Mouse (Mus musculus) embryonic facial prominence, embryonic 11.5 days (tissue): Measurements from ENCODE around the gene Lpin1. TPM values are rescaled to one million over a fixed set of nuclear protein-coding genes. Genes with fewer than 3 reads are reported as not detected.

Source experiments
- ATAC-seq: fragments of 200-750 bp; cut with Nextera tagmentation; replicated peaks from 2 replicates; pipeline ENCODE4 v1.8.0; 2017; ENCODE audit warnings: low read depth; ENCODE audit not compliant: insufficient number of reproducible peaks, low FRiP score, low TSS enrichment
- DNase-seq: peaks from one replicate; pipeline ENCODE4 v3.0.0-alpha.2; 2015; ENCODE audit warnings: low spot score
- H3K27ac ChIP-seq: fragments of 300-500 bp; sonication (generic); replicated peaks from 2 replicates; pipeline ENCODE4 v1.5.1; 2014; ENCODE audit warnings: mild to moderate bottlenecking, low read depth, low read length, control low read depth
- H3K27me3 ChIP-seq: fragments of 300-500 bp; sonication (generic); 2 replicates; pipeline ENCODE4 v1.6.1; 2014; ENCODE audit warnings: mild to moderate bottlenecking, low read length, moderate library complexity, mixed read lengths; ENCODE audit not compliant: control insufficient read depth, insufficient read depth
- H3K36me3 ChIP-seq: fragments of 300-500 bp; sonication (generic); replicated peaks from 2 replicates; pipeline ENCODE4 v1.6.1; 2014; ENCODE audit warnings: low read depth, mild to moderate bottlenecking, low read length, moderate library complexity, mixed read lengths; ENCODE audit not compliant: control insufficient read depth, insufficient read depth
- H3K4me1 ChIP-seq: fragments of 300-500 bp; sonication (generic); 2 replicates; pipeline ENCODE4 v1.6.1; 2014; ENCODE audit warnings: low read length, mixed read lengths; ENCODE audit not compliant: control insufficient read depth, insufficient read depth
- H3K4me2 ChIP-seq: fragments of 300-500 bp; sonication (generic); 2 replicates; pipeline ENCODE4 v1.6.1; 2014; ENCODE audit warnings: low read depth, mild to moderate bottlenecking, control low read depth, low read length, moderate library complexity
- H3K4me3 ChIP-seq: fragments of 300-500 bp; sonication (generic); 2 replicates; pipeline ENCODE4 v1.5.1; 2014; ENCODE audit warnings: low read depth, low read length, control low read depth
- H3K9ac ChIP-seq: fragments of 300-500 bp; sonication (generic); replicated peaks from 2 replicates; pipeline ENCODE4 v1.6.1; 2014; ENCODE audit warnings: mild to moderate bottlenecking, control low read depth, low read length
- H3K9me3 ChIP-seq: fragments of 300-500 bp; sonication (generic); replicated peaks from 2 replicates; pipeline ENCODE4 v1.6.1; 2016; ENCODE audit warnings: mild to moderate bottlenecking, low read length, inconsistent platforms, mixed read lengths; ENCODE audit not compliant: control insufficient read depth
- WGBS: fragments of 180-500 bp; shearing (Covaris S2); extraction: QIAGEN DNeasy Blood & Tissue Kit; methylation state at CpG from one replicate; pipeline ENCODE4 v1.1.7; 2014; 5-methylcytosine and 5-hydroxymethylcytosine counted together
- polyA plus RNA-seq: library from polyadenylated mRNA; unstranded; fragments of >200 nt; fragmentation: Nextera tagmentation; extraction: Ambion mirVana; gene quantifications from 2 replicates; pipeline ENCODE4 v1.2.1, GENCODE M21; 2014

Lpin1 gene
- polyA plus RNA-seq, 1 experiment from 2014 or later = 6.9 TPM

DNA sequence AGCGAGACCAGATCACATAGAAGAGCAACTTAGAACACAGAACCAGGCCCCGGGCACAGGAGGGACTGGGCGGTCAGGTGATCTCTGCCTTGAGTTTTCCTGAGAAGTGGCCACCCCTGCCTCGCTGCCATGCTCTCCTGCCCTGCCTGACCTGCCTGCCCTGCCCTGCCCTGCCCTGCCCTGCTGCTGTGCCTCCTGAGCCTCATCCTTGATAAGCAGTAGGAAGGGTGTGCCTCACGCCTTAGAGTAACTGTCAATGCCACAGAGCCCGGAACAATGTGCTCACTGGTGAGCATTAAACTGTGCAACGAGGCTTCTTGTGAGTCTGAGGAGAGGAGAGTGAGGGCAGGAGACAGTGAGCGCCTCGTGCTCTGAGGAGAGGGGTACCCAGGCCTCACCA, 30.5 kb downstream of the Lpin1 start:
- ATAC-seq = no peak
- Histone ChIP-seq H3K9me3 (no peaks in the 10 kb centered on the region), H3K4me2 (no peak overlapping the region), H3K9ac (no peak overlapping the region), H3K27ac (no peak overlapping the region), H3K36me3 (no peaks in the 10 kb centered on the region; the same call in 1 of the 2 replicates), H3K27me3 (no peaks in the 10 kb centered on the region), H3K4me1 (no peaks in the 10 kb centered on the region), H3K4me3 (no peak overlapping the region)
- WGBS = 81% methylated on average over 9 of the region's 9 CpGs
- no peak for DNase-seq

DNA sequence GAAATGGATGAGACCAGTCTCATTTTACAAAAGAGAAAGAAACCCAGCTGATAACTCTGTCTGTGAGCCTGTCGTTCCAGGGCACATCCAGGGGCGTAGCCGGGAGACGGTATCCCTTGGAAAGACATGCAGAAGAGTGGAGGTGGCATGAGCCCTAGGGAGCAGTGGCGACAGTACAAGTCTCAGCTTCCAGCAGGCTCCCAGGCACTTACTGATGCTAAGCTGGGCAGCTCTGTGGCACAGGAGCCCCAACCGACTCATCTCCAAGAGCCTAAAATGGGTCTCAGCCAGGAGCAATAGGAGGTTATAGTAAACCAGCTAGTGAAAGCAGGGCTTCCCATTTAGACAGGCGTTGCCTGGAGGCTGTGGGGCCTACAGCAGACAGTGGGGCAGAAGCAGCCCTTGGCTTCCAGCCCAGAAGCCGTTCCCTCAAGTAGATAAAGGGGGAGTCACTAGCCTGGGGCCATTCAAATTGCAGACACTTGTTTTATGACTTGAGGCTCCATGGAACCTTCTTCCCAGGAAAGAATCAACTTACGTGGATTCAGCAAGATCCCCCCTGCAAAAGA, 33.0 kb downstream of the Lpin1 start:
- 89% methylated on average over 9 of the region's 9 CpGs for WGBS
- H3K27me3 ChIP-seq = no peaks in the 10 kb centered on the region
- no peak overlapping the region for H3K4me2 ChIP-seq
- no peaks in the 10 kb centered on the region for H3K4me1 ChIP-seq
- H3K9me3 ChIP-seq = no peaks in the 10 kb centered on the region
- no peak overlapping the region for H3K9ac ChIP-seq
- no peak overlapping the region for H3K4me3 ChIP-seq
- no peak overlapping the region for H3K27ac ChIP-seq
- DNase-seq = no peak
- ATAC-seq = no peak
- H3K36me3 ChIP-seq = no peaks in the 10 kb centered on the region; the same call in 1 of the 2 replicates

DNA sequence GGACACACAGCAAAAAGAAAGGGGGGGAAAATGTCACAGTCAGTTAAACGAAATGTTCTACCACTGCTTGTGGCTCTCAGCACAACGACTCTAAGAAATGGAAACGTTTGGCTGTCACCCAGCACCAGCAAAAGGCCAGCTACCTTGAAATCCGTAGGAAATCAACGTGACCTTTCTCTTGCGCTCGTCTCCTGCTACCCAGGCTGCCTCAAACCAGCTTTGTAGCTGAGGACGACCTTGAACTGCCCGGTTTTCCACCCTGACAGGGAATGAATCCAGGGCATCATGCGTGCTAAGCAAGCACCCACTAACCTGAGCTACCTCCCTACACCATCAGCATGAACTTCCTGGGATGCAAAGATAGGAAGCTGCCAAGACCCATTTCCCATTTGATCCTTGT, 39.5 kb downstream of the Lpin1 start:
- Histone ChIP-seq H3K27me3 (no peaks in the 10 kb centered on the region), H3K27ac (no peak overlapping the region), H3K4me2 (no peak overlapping the region), H3K36me3 (no peaks in the 10 kb centered on the region), H3K4me1 (no peaks in the 10 kb centered on the region), H3K9ac (no peak overlapping the region), H3K4me3 (no peak overlapping the region), H3K9me3 (no peaks in the 10 kb centered on the region)
- WGBS = 90% methylated on average over 10 of the region's 10 CpGs
- ATAC-seq (no peak), DNase-seq (no peak)

DNA sequence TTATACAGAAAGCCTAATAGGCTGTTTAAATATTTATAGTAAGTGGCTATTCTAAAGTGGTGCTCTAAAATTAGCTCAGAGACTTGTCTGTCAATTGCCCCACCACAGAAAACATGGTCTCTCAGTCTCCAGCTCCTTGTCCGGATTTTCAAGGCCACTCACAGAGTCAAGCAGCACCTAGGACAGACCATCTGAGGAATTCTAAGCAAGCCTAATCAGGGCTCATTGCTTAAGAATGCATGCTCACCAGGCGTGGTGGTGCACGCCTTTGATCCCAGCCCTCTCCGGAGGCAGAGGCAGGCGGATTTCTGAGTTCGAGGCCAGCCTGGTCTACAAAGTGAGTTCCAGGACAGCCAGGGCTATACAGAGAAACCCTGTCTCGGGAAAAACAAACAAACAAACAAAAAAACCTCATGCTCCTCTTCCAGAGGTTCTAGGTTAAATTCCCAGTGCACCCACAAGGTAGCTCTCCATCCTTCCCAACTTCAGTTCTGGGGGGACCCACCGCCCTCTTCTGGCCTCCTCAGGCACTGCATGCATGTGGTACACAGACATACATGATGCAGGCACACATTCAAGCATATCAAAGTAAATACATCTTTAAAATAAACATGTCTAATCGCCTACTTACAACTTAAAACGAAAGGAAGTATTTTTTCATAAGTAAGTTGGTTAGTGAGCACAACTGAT, 40.2 kb downstream of the Lpin1 start:
- Histone ChIP-seq H3K4me3 (no peak overlapping the region), H3K9me3 (no peaks in the 10 kb centered on the region), H3K4me2 (no peak overlapping the region), H3K27me3 (no peaks in the 10 kb centered on the region), H3K9ac (no peak overlapping the region), H3K4me1 (no peaks in the 10 kb centered on the region), H3K27ac (no peak overlapping the region), H3K36me3 (no peaks in the 10 kb centered on the region)
- 87% methylated on average over 10 of the region's 10 CpGs for WGBS
- no peak for DNase-seq
- no peak for ATAC-seq

DNA sequence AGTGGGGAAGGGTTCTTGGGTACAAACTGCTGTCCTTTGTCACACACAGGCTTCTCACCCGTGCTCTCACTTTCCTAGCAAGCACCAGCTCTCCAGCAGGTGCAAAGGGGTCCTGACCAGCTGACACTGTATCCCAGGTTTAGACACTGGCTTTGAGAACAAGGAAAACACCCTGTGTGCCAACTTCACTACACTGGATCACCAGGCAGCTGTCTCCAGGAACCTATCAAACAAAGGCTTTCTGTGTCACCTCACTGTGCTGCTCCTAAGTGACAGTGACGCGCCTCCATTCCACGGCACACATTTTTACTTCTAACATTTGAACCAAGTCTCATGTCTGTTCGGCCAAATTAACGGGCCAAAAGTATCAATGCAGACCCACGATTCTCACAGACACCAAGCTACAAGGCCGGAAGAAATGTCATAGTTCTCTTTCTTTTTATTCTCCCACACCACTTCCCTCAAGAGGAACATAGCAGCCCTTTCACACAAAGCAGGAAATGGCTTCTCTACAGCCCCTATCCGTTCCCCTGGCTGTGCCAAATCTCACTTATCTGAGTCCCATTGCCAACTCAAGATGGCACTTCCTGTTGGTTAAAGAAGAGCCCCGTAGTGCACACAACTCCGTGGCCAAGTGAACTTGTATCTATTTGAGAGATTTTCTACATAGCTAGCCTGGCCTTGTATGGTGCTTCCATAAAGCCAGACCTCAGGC, 41.7 kb downstream of the Lpin1 start:
- no peak for DNase-seq
- Histone ChIP-seq H3K36me3 (no peaks in the 10 kb centered on the region), H3K4me1 (no peaks in the 10 kb centered on the region), H3K4me2 (no peak overlapping the region), H3K9me3 (no peaks in the 10 kb centered on the region), H3K27ac (no peak overlapping the region), H3K27me3 (no peaks in the 10 kb centered on the region), H3K9ac (no peak overlapping the region), H3K4me3 (no peak overlapping the region)
- WGBS = 77% methylated on average over 11 of the region's 11 CpGs
- ATAC-seq = no peak

DNA sequence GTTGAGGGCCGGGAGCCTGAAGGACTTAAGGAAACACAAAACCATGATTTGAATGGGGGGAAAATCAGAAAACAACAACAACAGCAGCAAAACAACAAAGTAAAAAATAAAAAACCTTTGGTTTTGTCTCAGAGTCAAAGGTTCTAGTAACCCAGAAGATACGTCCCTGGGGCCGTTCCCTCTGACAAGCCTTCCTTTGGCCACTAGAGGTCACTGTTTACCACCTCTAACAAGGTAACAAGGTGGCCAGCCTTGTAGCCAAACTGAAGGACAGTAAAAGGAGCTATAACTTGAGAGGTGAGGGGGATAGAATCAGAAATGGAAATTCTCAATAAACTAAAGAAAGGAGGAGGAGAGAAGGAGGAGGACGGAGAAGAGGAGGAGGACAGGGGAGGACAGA, 42.3 kb downstream of the Lpin1 start:
- H3K36me3 ChIP-seq = no peaks in the 10 kb centered on the region
- ATAC-seq (no peak), DNase-seq (peak; percentile 88)

DNA sequence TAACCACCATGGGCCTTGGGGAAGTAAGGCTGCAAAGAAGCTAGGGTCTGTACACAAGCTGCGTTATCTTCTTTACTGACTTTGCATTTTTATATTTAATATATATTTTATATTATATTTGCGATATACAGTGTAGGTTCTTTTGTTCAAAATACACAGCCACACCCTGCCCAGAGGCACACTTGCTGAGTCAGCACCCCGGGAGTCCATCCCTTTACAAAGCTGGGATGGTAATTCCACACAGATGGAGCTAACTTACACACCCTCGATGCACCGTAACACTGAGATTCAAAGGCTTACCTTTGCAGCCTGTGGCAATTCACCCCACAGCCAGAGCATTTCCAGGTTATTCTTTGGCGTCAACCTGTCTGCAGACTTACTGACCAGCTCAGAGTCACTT, 42.7 kb downstream of the Lpin1 start:
- Histone ChIP-seq H3K4me2 (no peak overlapping the region), H3K4me1 (no peaks in the 10 kb centered on the region), H3K4me3 (no peak overlapping the region), H3K27ac (no peak overlapping the region), H3K9me3 (no peaks in the 10 kb centered on the region), H3K27me3 (no peaks in the 10 kb centered on the region), H3K9ac (no peak overlapping the region), H3K36me3 (no peaks in the 10 kb centered on the region)
- no peak for DNase-seq
- ATAC-seq = no peak
- WGBS = 88% methylated on average over 6 of the region's 6 CpGs

More for the DNA sequence above, 42.3 kb downstream of the Lpin1 start:
- H3K27ac ChIP-seq = no peak overlapping the region
- no peak overlapping the region for H3K4me3 ChIP-seq
- H3K9ac ChIP-seq = no peak overlapping the region
- no peaks in the 10 kb centered on the region for H3K4me1 ChIP-seq
- WGBS = 31% methylated on average over 4 of the region's 4 CpGs
- H3K9me3 ChIP-seq = no peaks in the 10 kb centered on the region
- no peaks in the 10 kb centered on the region for H3K27me3 ChIP-seq
- no peak overlapping the region for H3K4me2 ChIP-seq

DNA sequence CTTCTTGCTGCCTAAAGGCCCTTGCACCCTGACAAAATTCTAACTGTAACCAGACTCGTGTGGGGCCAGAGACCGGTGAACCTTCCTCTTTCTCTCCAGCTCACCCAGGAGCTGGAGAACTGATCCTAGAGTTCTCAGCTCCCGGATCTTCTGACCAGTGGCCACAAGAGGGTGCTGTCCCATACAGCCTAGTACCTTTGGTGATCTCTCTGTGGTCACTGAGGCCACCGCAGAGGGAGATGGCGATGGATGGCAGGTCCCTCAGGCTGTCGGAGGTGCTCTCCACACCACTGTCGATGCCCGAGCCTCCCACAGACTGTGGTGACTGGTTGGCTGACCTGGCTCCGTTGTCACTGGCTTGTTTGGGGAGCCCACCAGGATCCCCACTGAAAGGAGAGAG, 47.3 kb downstream of the Lpin1 start:
- H3K9me3 ChIP-seq = no peaks in the 10 kb centered on the region
- no peaks in the 10 kb centered on the region for H3K4me1 ChIP-seq
- no peak overlapping the region for H3K27ac ChIP-seq
- H3K4me3 ChIP-seq = no peak overlapping the region
- no peak overlapping the region for H3K9ac ChIP-seq
- no peaks in the 10 kb centered on the region for H3K27me3 ChIP-seq
- DNase-seq (peak; percentile 56), ATAC-seq (no peak)
- H3K4me2 ChIP-seq = no peak overlapping the region
- no peaks in the 10 kb centered on the region; the same call in 1 of the 2 replicates for H3K36me3 ChIP-seq
- WGBS = 63% methylated on average over 9 of the region's 9 CpGs
